Mouse (Mus musculus): Measurements from ENCODE around the gene Tshr.
"Not testable (repeated sequence)": the region's sequence is repeated elsewhere in the genome, so short reads cannot be mapped to it uniquely, and the experiment has no call there.

Gene Tshr

GRCm38 (mm10) chr12:91384281-91385017 is at the start of gene Tshr, which contains the start of gene Cep128:
TSS of gene Tshr (plus strand) at chr12:91384563.
TSS of gene Cep128 (minus strand) at chr12:91384409.
- DNase-seq = peak; percentile 97

- not testable (repeated sequence) for DNase-seq
Observed at GRCm38 (mm10) chr12:91338656-91339055, 45.7 kb upstream of the Tshr start.

GRCm38 (mm10) chr12:91353783-91354182 is 30.6 kb upstream of the Tshr start:
- no peak for DNase-seq

- no peak for DNase-seq
Observed at GRCm38 (mm10) chr12:91369173-91369572, 15.2 kb upstream of the Tshr start.

- DNase-seq = no peak
Observed at GRCm38 (mm10) chr12:91383516-91384264, 673 bp upstream of the Tshr start.

GRCm38 (mm10) chr12:91400232-91401048 is 16.1 kb downstream of the Tshr start:
- peak; percentile 73 for DNase-seq

GRCm38 (mm10) chr12:91401049-91401352 is 16.6 kb downstream of the Tshr start:
- no peak for DNase-seq

GRCm38 (mm10) chr12:91410306-91410705 is 25.9 kb downstream of the Tshr start:
- no peak for DNase-seq

GRCm38 (mm10) chr12:91412461-91413182 is 28.3 kb downstream of the Tshr start:
- DNase-seq = no peak

- no peak for DNase-seq
Observed at GRCm38 (mm10) chr12:91415112-91415511, 30.7 kb downstream of the Tshr start.

- no peak for DNase-seq
Observed at GRCm38 (mm10) chr12:91416828-91417227, 32.5 kb downstream of the Tshr start.

- DNase-seq = peak; percentile 79
Observed at GRCm38 (mm10) chr12:91418791-91419190, 34.4 kb downstream of the Tshr start.

- DNase-seq = no peak
Observed at GRCm38 (mm10) chr12:91421272-91421671, 36.9 kb downstream of the Tshr start.

GRCm38 (mm10) chr12:91423125-91423820 is 38.9 kb downstream of the Tshr start:
- peak; percentile 43 for DNase-seq

- no peak for DNase-seq
Observed at GRCm38 (mm10) chr12:91426499-91426898, 42.1 kb downstream of the Tshr start.

- no peak for DNase-seq
Observed at GRCm38 (mm10) chr12:91427129-91427528, 42.8 kb downstream of the Tshr start.

GRCm38 (mm10) chr12:91482195-91482733 is 97.9 kb downstream of the Tshr start:
- DNase-seq = peak; percentile 76

- no peak for DNase-seq
Observed at GRCm38 (mm10) chr12:91486342-91486741, 102.0 kb downstream of the Tshr start.

GRCm38 (mm10) chr12:91488406-91488805 is 104.0 kb downstream of the Tshr start:
- no peak for DNase-seq

- no peak for DNase-seq
Observed at GRCm38 (mm10) chr12:91495497-91496225, 111.3 kb downstream of the Tshr start.

- no peak for DNase-seq
Observed at GRCm38 (mm10) chr12:91496226-91496558, 111.8 kb downstream of the Tshr start.
